Mouse (Mus musculus) cortical plate, adult 2 months (tissue): ENCODE data around the gene A730071L15Rik. TPM values are rescaled to one million over a fixed set of nuclear protein-coding genes. Genes with fewer than 3 reads are reported as not detected.

ENCODE experiments used
- H3K27ac ChIP-seq: fragments of 200-500 bp; 2 replicates; pipeline ENCODE4 v1.5.1; 2012; ENCODE audit warnings: low read length, control low read depth, inconsistent platforms; ENCODE audit not compliant: insufficient read depth
- H3K4me1 ChIP-seq: fragments of 200-500 bp; 2 replicates; pipeline ENCODE4 v1.6.1; 2011; ENCODE audit warnings: low read length; ENCODE audit not compliant: control insufficient read depth, insufficient read depth
- H3K4me3 ChIP-seq: fragments of 200-500 bp; 2 replicates; pipeline ENCODE4 v1.5.1; 2011; ENCODE audit warnings: mild to moderate bottlenecking, low read length, control low read depth; ENCODE audit not compliant: insufficient read depth
- CTCF ChIP-seq: fragments of 200-500 bp; IDR thresholded peaks from 2 replicates; pipeline ENCODE4 v1.5.1; 2011; ENCODE audit warnings: mild to moderate bottlenecking, control low read depth, low read length; ENCODE audit not compliant: insufficient read depth; ENCODE audit errors: extremely low read depth
- POLR2A ChIP-seq: fragments of 200-500 bp; IDR thresholded peaks from 2 replicates; pipeline ENCODE4 v1.6.1; 2011; ENCODE audit warnings: mild to moderate bottlenecking, low read length, control low read depth; ENCODE audit not compliant: insufficient read depth; ENCODE audit errors: extremely low read depth
- polyA plus RNA-seq: library from polyadenylated mRNA; depleted of rRNA; stranded (reverse); fragments of >200 nt; gene quantifications from 2 replicates; pipeline ENCODE4 v1.2.3, GENCODE M21; 2012

Gene A730071L15Rik
- polyA plus RNA-seq, 1 experiment: 0.08 TPM

- Histone ChIP-seq H3K27ac (peak overlapping the region; percentile 61), H3K4me1 (peaks cover 21% of the 10 kb centered on the region), H3K4me3 (no peak overlapping the region)
- TF ChIP-seq POLR2A (no peak), CTCF (no peak)
Measured at GRCm38 (mm10) chr11:6179194-6179593, 20.6 kb upstream of the A730071L15Rik start.

DNA sequence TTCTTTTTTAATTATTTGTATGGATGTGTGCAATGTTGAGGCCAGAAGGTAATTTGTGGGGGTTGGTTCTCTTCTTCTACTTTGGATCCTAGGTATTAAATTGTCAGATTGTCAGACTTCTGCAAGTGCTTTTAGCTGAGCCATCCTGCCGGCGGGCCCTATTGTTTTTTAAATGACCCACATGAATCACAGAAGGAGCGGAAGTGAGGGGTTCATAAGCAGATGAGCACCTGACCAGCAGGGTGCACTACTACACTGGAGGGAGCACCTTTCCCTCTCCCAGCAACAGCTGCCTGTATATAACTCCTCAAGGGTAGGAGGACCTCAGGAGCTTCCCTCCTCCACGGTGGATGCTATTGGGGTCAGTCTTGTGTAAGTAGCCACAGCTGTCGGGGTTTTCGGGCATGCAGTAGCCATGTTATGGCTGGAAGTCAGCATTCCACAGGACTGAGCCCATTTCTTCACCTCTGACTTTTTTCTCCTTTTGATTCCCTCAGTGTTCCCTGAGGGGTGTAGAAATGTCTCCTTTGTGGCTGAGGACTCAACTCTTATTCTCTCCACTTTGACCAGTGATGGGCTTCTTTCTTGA is 18.9 kb upstream of the A730071L15Rik start:
- Histone ChIP-seq H3K4me3 (no peak overlapping the region), H3K27ac (no peak overlapping the region), H3K4me1 (peaks cover 22% of the 10 kb centered on the region)
- TF ChIP-seq POLR2A (no peak), CTCF (no peak)

DNA sequence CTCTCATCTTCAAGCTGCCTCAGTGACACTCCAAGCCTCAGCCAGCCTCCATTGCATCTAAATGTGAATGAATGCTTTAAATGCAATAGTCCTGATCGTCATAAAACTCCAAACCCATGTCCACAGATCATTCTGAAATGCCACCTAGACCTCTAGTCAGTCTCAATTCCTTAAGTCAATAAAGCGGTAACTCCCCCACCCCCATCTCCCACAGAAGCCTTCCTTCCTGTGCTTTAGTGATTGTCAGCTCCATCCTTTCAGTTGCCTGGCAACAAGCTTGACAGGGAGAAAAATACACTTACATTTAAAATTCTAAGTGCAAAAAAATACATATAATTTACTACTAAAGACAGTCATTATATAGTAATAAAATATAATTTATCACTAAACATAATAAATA is 16.6 kb upstream of the A730071L15Rik start:
- H3K27ac ChIP-seq: no peak overlapping the region
- TF ChIP-seq CTCF: no peak
- TF ChIP-seq POLR2A: no peak

DNA sequence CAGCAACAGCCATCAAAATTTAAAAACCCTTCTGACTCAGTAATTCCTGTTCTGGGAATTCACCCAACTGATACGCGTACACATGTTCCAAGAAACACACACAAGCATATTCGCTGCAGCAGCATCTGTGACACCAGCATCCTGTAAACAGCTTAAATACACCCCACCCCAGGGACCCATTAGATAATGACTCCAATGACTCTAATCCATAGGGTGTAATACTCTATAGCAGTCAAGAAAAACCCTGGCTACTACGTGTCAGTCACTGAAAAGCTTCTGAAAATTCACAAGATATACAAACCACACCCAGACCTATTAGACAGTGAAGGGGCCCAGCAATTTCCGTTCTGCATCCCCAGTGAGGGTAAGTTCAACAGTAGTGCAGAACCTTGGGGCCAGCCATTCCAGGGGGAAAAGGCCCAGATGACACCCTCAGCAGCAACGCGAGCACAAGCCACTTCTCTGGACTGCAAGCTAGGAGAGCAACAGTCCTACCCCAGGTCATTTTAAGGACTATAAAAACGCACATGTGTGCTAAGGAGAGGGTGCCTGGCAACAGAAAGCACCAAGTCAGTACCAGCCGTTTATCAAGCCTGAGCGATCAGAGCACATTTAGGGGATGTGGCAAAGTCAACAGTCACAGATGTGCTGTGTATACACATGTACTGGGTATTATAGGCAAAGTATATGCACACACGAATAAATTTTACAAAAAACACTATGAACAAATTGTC is 15.5 kb upstream of the A730071L15Rik start:
- TF ChIP-seq CTCF (no peak), POLR2A (no peak)
- H3K4me3 ChIP-seq: no peak overlapping the region
- H3K4me1 ChIP-seq: peaks cover 22% of the 10 kb centered on the region
- H3K27ac ChIP-seq: no peak overlapping the region

More for the DNA sequence above, 16.6 kb upstream of the A730071L15Rik start:
- Histone ChIP-seq H3K4me3 (no peak overlapping the region), H3K4me1 (peaks cover 26% of the 10 kb centered on the region)

- Histone ChIP-seq H3K4me1 (peaks cover 17% of the 10 kb centered on the region), H3K4me3 (no peak overlapping the region), H3K27ac (no peak overlapping the region)
- TF ChIP-seq CTCF: no peak
- TF ChIP-seq POLR2A: no peak
Measured at GRCm38 (mm10) chr11:6187399-6187798, 12.4 kb upstream of the A730071L15Rik start.

DNA sequence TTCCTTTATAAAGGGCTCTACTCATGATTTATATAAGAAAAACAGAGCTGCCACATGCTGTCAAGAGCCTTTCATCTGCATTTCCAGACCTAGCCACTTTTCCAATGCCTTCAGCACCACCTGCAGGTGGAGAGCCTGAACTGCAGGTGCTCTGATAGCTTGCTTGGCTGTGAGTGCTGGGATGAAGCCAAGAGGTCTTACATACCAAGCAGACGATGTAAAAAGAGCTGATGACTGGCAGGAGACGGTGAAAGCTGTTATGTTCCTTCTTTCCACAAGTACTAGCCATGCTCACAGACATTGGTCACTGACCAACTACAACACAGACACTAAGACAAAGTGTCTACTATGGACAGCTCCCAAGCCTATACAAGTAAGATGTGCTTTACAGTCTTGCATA is 12.0 kb upstream of the A730071L15Rik start:
- H3K4me1 ChIP-seq: peaks cover 14% of the 10 kb centered on the region
- no peak for TF ChIP-seq POLR2A
- TF ChIP-seq CTCF: peak; percentile 100
- H3K4me3 ChIP-seq: no peak overlapping the region
- H3K27ac ChIP-seq: no peak overlapping the region

- TF ChIP-seq CTCF (no peak), POLR2A (no peak)
- peaks cover 3% of the 10 kb centered on the region for H3K4me1 ChIP-seq
- no peak overlapping the region for H3K4me3 ChIP-seq
Measured at GRCm38 (mm10) chr11:6196780-6197179, 3.0 kb upstream of the A730071L15Rik start.

GRCm38 (mm10) chr11:6198449-6198848 is 1.4 kb upstream of the A730071L15Rik start:
- H3K27ac ChIP-seq: no peak overlapping the region
- H3K4me3 ChIP-seq: no peak overlapping the region; the same call in 1 of the 2 replicates
- TF ChIP-seq CTCF: no peak
- H3K4me1 ChIP-seq: peaks cover 3% of the 10 kb centered on the region

More at GRCm38 (mm10) chr11:6196780-6197179, 3.0 kb upstream of the A730071L15Rik start:
- H3K27ac ChIP-seq: no peak overlapping the region

DNA sequence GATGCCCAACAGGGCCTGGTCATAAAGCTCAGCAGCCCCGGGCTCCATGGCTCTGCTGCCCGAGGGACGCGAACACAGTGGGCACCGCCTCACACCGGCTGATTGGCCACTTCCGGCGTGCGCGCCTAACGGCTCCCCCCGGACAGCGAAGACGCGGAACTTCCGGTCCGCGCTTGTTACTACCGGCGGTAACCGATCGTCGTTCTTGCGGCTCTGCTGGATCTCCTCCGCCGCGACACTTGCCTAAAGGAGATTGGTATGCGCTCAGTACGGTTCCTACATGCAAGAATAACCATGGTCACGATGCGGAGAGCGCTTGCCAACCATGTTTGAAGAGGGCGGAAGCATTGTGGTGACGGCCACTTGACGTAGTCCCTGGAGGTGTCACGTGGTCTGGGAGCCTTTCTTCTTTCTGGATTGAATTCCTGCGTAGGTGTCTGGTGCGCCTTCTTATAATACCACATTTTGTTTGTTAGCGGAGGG is 299 bp downstream of the A730071L15Rik start, which contains the start of gene Nudcd3:
Nudcd3 (minus strand) TSS at position 329 of the 483 bp plus-strand sequence.
- TF ChIP-seq POLR2A: peak; percentile 68
- no peak for TF ChIP-seq CTCF
- H3K4me3 ChIP-seq: peak within 1 kb of the TSS; percentile 48
- peak within 1 kb of the TSS; percentile 89 for H3K27ac ChIP-seq
- H3K4me1 ChIP-seq: peaks cover 3% of the 10 kb centered on the region

- peak overlapping the region; percentile 48 for H3K4me3 ChIP-seq
- TF ChIP-seq POLR2A: no peak
- no peak for TF ChIP-seq CTCF
- peaks cover 3% of the 10 kb centered on the region for H3K4me1 ChIP-seq
- H3K27ac ChIP-seq: no peak overlapping the region
Measured at GRCm38 (mm10) chr11:6200570-6200969, 741 bp downstream of the A730071L15Rik start.
